Mouse (Mus musculus) frontal cortex, postnatal 14 days (tissue): ENCODE data around the gene Ovol3.
"Not testable (repeated sequence)": the region's sequence is repeated elsewhere in the genome, so short reads cannot be mapped to it uniquely, and the experiment has no call there.

Experiments used
- DNase-seq, 2 experiments: peaks; one replicate each; pipeline ENCODE4 v3.0.0; 2022; ENCODE audit warnings: low spot score in 2 of 2

Ovol3 gene

DNA sequence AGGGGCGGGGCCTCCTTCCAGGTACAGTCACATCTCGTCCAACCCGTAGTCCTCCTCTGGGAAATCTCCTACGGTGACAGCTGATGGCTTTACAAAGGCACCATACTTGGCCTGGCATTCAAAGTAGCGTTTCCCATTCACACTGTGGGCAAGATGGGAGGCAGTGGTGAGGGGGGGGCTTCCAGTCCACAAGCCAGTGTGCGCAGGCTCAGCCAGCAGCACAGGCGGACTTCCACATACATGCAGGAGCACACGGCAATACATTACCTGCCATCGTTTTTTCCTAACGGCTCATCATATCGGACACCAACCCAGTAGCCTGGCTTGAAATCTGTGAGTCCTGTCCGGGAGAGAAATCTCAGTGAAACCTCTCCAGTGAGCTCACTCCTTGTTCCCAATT lies 11.3 kb downstream of the Ovol3 start:
- DNase-seq: no peak

DNA sequence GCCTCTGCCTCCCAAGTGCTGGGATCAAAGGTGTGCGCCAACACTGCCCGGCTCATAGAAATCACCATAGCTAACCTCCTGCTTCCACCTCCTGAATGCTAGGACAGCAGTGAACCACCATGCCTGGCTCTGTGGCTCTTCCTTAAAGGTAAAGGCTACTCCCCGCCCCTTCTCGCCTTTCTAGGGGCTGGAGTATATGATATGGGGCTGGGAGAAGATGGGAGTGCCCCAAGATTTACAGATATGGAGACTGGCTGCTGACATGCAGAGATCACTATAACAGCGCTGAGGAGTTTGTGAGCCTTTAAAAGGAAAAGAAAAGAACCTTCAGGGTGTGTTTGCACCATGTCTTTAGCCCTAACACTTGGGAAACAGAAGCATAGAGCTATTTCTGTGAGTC lies 13.3 kb downstream of the Ovol3 start:
- no peak for DNase-seq

- no peak for DNase-seq
Observed at GRCm38 (mm10) chr7:30221433-30221832, 14.1 kb downstream of the Ovol3 start.

GRCm38 (mm10) chr7:30220008-30220356 lies 15.5 kb downstream of the Ovol3 start:
- no peak for DNase-seq

DNA sequence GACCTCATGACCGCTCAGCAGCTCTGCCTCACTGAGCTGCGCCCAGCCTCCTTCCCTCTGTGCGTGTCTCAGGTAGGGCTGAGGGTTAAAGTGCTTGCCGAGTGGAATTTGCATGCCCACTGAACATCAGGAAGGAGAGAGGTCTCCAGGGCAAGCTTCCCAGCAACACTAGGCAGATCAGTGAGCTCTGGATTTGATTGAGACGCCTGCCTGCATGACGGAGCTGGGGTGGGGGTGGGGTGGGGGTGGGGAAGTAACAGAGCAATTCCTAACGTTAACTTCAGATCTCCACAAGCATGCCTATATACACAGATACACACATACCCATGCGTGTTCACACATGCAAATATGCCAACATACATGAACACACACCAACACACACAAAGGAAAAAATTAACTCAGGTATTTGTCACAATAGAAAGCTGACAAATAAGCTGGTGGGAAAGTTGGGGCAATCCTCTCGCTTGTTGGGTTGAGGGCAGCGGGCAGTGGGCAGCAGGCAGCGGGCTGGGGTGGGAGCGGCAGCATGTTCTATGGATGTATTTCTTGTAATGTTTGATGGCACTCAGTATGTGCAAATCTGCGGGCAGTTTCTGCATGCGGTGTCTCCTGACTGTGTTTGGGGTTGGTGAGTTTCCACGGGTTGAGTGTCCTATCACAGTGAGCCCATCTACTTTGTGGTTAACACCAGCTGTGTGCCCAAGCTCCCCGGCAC lies 16.1 kb downstream of the Ovol3 start:
- DNase-seq: no peak

GRCm38 (mm10) chr7:30217277-30217676 lies 18.2 kb downstream of the Ovol3 start:
- DNase-seq: no peak

GRCm38 (mm10) chr7:30216723-30217151 lies 18.8 kb downstream of the Ovol3 start:
- no peak for DNase-seq

DNA sequence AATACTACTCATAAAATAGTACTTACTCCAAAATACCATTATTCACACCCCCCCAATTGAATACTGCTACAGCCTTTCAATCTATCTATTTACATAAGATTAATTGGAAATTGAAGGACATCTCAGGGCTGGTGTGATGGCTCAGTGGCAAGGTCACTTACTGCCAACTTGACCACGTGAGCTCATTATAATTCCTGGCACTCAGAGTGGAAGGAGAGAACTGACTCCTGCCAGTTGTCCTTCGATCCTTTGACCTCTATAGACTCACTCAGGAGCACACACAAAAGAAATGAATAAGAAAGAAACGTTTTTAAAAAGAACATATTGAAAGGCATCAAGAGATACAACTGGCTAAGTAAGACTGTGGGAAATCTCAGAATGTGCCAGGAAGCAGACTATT lies 19.6 kb downstream of the Ovol3 start:
- DNase-seq: no peak

- DNase-seq: no peak
Observed at GRCm38 (mm10) chr7:30213881-30214280, 21.6 kb downstream of the Ovol3 start.

DNA sequence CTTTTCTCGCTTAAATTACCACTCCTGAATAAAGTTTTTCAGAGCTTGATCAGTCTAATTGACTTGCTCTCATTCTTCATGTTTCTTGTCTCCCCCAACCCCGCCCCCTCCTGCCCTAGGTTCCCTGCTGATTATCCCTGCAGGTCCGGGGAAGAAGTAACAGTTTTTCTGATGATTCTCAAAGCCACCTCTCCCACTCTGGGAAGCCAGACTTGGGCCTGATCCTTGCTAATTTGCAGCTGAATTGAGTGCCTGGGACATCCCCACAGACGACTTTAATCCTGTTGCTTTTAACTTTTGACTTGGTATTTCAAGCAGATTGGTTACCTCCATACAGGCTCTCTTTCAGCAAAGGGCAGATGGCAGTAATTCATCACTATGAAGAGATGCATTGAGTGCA lies 24.5 kb downstream of the Ovol3 start:
- DNase-seq: no peak

DNA sequence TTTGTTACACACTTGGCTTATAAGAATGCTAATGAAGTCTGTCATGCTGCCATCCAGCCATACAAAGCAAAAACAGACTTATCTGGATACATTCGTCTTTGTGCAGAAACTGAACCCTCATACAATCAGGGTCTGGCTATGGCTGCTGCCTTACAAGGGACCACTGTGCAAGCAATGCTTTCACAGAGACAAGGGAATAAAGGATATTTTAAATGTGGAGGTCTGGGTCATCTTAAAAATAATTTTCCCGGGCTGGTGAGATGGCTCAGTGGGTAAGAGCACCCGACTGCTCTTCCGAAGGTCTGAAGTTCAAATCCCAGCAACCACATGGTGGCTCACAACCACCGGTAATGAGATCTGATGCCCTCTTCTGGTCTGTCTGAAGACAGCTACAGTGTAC lies 29.2 kb downstream of the Ovol3 start:
- DNase-seq: not testable (repeated sequence)

- no peak for DNase-seq
Observed at GRCm38 (mm10) chr7:30205383-30205782, 30.1 kb downstream of the Ovol3 start.

DNA sequence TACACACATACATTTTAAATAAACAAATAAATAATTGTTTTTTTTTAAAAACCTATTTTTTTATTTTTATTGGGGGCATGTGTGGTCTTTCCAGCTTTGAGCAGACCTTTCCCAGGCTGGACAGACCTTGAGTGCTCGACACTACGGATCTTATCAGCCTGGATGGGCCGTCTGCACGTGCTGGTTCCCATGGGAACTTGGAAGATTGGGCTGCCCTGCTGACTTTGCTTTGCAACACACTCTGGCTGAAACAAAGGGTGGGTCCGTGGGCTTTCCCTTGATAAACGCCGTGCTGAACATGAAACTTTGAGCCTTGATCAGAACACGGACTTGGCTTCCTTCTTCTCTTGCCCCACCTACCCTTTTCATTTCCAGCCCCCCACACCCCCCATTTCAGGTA lies 31.1 kb downstream of the Ovol3 start:
- no peak for DNase-seq

- DNase-seq: no peak
Observed at GRCm38 (mm10) chr7:30202895-30203690, 32.4 kb downstream of the Ovol3 start.

GRCm38 (mm10) chr7:30200661-30201060 lies 34.9 kb downstream of the Ovol3 start:
- DNase-seq: not testable (repeated sequence)

- no peak for DNase-seq
Observed at GRCm38 (mm10) chr7:30200200-30200599, 35.3 kb downstream of the Ovol3 start.

GRCm38 (mm10) chr7:30199498-30200139 lies 35.9 kb downstream of the Ovol3 start:
- DNase-seq: no peak

- DNase-seq: no peak
Observed at GRCm38 (mm10) chr7:30198481-30198971, 37.0 kb downstream of the Ovol3 start, which contains the start of gene Capns1. Gene Capns1, minus strand, starts transcription at chr7:30198811.

- DNase-seq: no peak
Observed at GRCm38 (mm10) chr7:30197592-30198129, 37.9 kb downstream of the Ovol3 start.

- DNase-seq: no peak
Observed at GRCm38 (mm10) chr7:30196171-30196570, 39.4 kb downstream of the Ovol3 start.

GRCm38 (mm10) chr7:30195461-30195860 lies 40.1 kb downstream of the Ovol3 start:
- DNase-seq: no peak

GRCm38 (mm10) chr7:30194884-30195283 lies 40.6 kb downstream of the Ovol3 start:
- peak; percentile 81 to 84 for DNase-seq
